Mouse (Mus musculus) ES-Bruce4 (cell line): ENCODE data around the gene Fam69a. TPM values are rescaled to one million over a fixed set of nuclear protein-coding genes. Genes with fewer than 3 reads are reported as not detected.
A peak's percentile ranks its signal among the peaks of the same experiment; 100 is the strongest.

Experiments
- H3K27ac ChIP-seq: 2 replicates; pipeline ENCODE4 v1.5.1; 2012; ENCODE audit warnings: low read length, inconsistent platforms; ENCODE audit not compliant: insufficient read depth
- H3K27me3 ChIP-seq: 2 replicates; pipeline ENCODE4 v1.6.1; 2012; ENCODE audit warnings: mild to moderate bottlenecking, low read length, inconsistent platforms; ENCODE audit not compliant: control insufficient read depth, poor library complexity, insufficient read depth, severe bottlenecking
- H3K36me3 ChIP-seq: 2 replicates; pipeline ENCODE4 v1.6.1; 2012; ENCODE audit warnings: inconsistent platforms, mild to moderate bottlenecking, low read length, moderate library complexity; ENCODE audit not compliant: control insufficient read depth, poor library complexity, insufficient read depth, severe bottlenecking
- H3K4me1 ChIP-seq: one replicate; pipeline ENCODE4 v1.8.1; 2011; ENCODE audit warnings: low read length; ENCODE audit not compliant: control insufficient read depth, insufficient read depth
- H3K4me3 ChIP-seq: 2 replicates; pipeline ENCODE4 v1.5.1; 2011; ENCODE audit warnings: low read depth, mild to moderate bottlenecking, low read length
- H3K9ac ChIP-seq: 2 replicates; pipeline ENCODE4 v1.6.1; 2012; ENCODE audit warnings: low read depth, mild to moderate bottlenecking, inconsistent platforms; ENCODE audit not compliant: poor library complexity, severe bottlenecking
- H3K9me3 ChIP-seq: replicated peaks from 2 replicates; pipeline ENCODE4 v1.6.1; 2012; ENCODE audit warnings: mild to moderate bottlenecking, low read length, inconsistent platforms; ENCODE audit not compliant: control insufficient read depth, poor library complexity, insufficient read depth, severe bottlenecking
- CTCF ChIP-seq: IDR thresholded peaks from one replicate; pipeline ENCODE4 v1.8.1; 2011; ENCODE audit warnings: low read depth, low read length
- EP300 ChIP-seq: IDR thresholded peaks from 2 replicates; pipeline ENCODE4 v1.6.1; 2011; ENCODE audit warnings: low read depth, low read length; ENCODE audit not compliant: insufficient read depth
- POLR2A ChIP-seq: IDR thresholded peaks from one replicate; pipeline ENCODE4 v1.8.1; 2011; ENCODE audit warnings: low read length; ENCODE audit not compliant: insufficient read depth
- polyA plus RNA-seq: library from polyadenylated mRNA; stranded (reverse); fragments of >200 nt; gene quantifications from 2 replicates; pipeline ENCODE4 v1.2.4, GENCODE M21; 2011; ENCODE audit warnings: low read depth; ENCODE audit not compliant: missing spikeins, insufficient read depth, insufficient read length

Fam69a gene
- polyA plus RNA-seq, 1 experiment, result 7.8 TPM

DNA sequence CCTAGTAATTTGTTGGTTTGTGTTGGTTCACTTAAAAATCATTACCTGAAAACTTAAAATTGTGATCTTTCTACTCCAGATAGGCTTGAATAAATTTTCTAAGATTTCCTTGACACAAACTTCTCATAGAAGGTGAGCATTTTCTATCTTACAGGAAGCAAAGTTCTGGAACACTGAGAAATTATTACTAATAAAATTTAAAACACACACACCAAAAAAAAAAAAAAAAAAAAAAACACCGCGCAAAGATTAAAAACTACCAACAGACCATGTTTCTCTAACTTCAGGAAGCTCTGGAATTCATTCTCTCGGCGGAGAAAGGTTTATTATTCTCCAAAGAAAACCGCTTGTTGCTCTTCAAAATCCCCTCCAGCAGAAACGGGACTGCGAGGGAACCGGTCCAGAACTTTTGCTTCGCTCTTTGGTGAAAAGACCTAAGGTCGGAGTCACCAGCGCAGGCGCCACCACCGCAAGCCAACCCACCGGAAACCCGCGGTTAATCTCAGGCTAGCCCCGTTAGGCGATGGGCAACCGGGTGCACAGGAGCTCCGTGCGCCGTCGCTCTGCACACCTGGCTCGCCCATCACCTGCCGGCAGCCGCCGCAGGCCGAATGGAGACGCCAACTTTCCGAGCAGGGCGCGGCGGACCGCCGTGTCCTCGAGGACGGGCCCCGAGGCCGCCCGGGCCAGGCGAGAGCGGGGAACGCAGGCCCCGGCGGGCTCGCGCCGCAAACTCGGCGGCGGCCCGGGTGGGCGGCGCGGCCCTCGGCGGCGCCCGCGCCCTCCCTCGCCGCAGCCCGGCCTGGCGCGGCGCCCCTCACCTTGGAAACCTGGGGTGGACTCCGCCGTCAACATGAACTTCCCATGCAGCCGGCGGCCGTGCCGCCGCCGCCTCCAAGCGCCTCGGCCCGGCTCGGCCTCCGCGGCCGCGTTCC lies 118.6 kb downstream of the Fam69a start:
- TF ChIP-seq CTCF (no peak), POLR2A (no peak), EP300 (no peak)
- H3K9me3 ChIP-seq, result no peaks in the 10 kb centered on the region
- H3K9ac ChIP-seq, result peak overlapping the region; percentile 90
- no peaks in the 10 kb centered on the region for H3K4me1 ChIP-seq
- no peaks in the 10 kb centered on the region; the same call in 1 of the 2 replicates for H3K27me3 ChIP-seq
- peak overlapping the region; percentile 71 for H3K4me3 ChIP-seq
- H3K27ac ChIP-seq, result peak overlapping the region; percentile 73
- H3K36me3 ChIP-seq, result no peaks in the 10 kb centered on the region

DNA sequence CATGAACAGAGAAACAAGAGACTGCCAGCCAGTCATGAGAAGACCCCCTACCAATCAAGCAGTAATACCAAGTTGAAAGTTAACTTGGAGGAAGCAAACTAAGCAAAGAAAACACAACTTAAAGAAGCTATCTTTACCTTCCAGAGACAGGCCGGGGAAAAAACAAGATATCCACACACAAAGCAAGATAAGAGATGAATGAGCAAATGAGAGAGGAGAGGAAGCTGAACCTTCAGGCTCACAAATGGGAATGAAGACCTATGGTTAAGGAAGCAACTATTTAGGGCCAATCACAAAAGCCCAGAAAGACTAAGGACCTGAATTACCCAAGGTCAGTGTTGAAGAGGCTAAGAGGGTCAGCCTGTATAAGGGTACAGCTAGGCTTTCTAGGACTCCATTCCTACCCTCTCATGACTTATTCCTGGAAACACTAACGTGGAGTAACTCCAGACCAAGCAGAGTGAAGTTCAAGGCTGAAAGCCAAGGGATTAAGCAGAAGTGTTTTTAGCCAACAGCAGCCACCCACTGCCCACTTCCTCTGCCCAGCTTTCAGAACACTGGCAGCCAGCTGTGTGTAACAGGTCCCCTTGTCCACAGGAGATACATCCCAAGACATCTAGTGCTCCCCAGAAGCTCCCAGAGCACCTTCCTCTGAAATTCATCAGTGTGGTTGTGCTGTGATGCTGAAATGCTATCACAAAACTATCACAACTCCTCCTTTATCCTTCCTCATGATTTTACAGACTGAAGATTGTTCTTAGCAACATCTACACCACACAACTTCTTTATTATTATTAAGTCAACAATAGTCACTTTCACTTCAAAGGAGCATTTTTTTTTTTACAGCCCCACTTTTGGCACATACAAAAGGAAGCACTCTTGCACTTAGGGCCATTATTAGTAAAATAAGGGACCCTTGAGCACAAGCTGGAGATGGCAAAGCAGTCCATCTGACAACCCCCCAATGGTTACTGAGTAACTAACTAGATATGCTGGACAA lies 120.5 kb downstream of the Fam69a start:
- Histone ChIP-seq H3K9me3 (no peaks in the 10 kb centered on the region), H3K36me3 (no peaks in the 10 kb centered on the region), H3K9ac (no peak overlapping the region), H3K4me1 (no peaks in the 10 kb centered on the region), H3K4me3 (no peak overlapping the region), H3K27ac (no peak overlapping the region), H3K27me3 (no peaks in the 10 kb centered on the region)
- TF ChIP-seq CTCF, result no peak
- no peak for TF ChIP-seq EP300
- no peak for TF ChIP-seq POLR2A

DNA sequence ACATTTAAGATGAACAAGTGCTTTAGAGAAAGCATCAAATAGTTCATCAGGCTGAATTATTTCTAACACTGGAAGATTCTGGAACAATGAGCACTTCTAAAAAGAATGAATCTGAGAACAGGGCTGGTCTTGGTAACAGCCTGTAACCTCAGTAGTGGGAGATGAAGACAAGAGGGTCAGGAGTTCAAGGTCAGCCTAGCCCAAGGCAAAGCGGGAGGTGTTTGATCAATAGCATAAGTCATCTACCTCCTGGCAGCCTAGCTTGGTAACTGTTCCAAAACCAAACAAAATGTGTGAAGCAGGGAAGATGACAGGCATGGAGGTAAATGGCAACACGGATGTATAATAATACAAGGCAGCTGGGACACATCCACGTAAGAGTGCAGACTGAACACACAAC lies 122.9 kb downstream of the Fam69a start:
- H3K9ac ChIP-seq, result 0 out of 2 replicates have a peak overlapping the region, but pooled peaks have one; percentile 38
- H3K4me1 ChIP-seq, result no peaks in the 10 kb centered on the region
- H3K9me3 ChIP-seq, result no peaks in the 10 kb centered on the region
- no peak overlapping the region for H3K4me3 ChIP-seq
- no peak for TF ChIP-seq POLR2A
- TF ChIP-seq CTCF, result no peak
- no peak for TF ChIP-seq EP300
- H3K36me3 ChIP-seq, result no peaks in the 10 kb centered on the region
- H3K27me3 ChIP-seq, result no peaks in the 10 kb centered on the region
- H3K27ac ChIP-seq, result no peak overlapping the region

DNA sequence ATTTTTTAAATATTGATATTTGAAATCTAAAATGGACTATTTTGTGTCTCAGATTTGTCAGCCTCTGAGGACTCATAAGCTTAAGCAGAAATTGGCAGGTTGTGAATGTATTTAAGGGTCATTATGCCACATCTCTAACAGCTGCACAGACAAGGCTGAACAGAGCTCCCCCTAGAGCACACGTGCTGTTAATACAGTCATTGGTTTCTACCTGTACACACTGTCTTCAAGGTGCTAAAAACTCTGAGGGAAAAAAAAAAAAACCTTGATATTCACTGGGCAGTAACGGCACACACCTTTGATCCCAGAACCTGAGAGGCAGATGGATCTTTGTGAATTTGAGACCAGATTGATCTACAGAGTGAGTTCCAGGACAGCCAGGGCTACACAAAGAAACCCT lies 127.9 kb downstream of the Fam69a start:
- TF ChIP-seq EP300, result no peak
- TF ChIP-seq CTCF, result no peak
- TF ChIP-seq POLR2A, result no peak
- Histone ChIP-seq H3K9ac (no peak overlapping the region), H3K9me3 (no peaks in the 10 kb centered on the region), H3K4me3 (no peak overlapping the region), H3K27me3 (no peaks in the 10 kb centered on the region), H3K27ac (no peak overlapping the region), H3K36me3 (no peaks in the 10 kb centered on the region), H3K4me1 (peaks cover 1% of the 10 kb centered on the region)

Other genes starting within 250 kb of the Fam69a start
- not detected in 2 replicates for gene Ube2d2b, start 157.0 kb downstream of the Fam69a start, polyA plus RNA-seq
- gene Evi5, start 112.0 kb downstream of the Fam69a start, polyA plus RNA-seq, result 69.3 and 72.9 TPM in 2 replicates
- gene Rpl5, start 86.6 kb downstream of the Fam69a start, polyA plus RNA-seq, result 145 and 151 TPM in 2 replicates
- gene Mtf2, start 78.6 kb upstream of the Fam69a start, polyA plus RNA-seq, result 216 and 257 TPM in 2 replicates
- gene Tmed5, start 145.5 kb upstream of the Fam69a start, polyA plus RNA-seq, result 34.3 and 37.0 TPM in 2 replicates
- 45.3 and 50.2 TPM in 2 replicates for gene Ccdc18, start 145.8 kb upstream of the Fam69a start, polyA plus RNA-seq